Mouse (Mus musculus): Measurements from ENCODE around the gene Zfp423. TPM values are rescaled to one million over a fixed set of nuclear protein-coding genes. Genes with fewer than 3 reads are reported as not detected.

Gene Zfp423
- polyA plus RNA-seq, 1 experiment: not detected

- Histone ChIP-seq H3K4me1 (ENCODE audit: control insufficient read depth, insufficient read depth, low read length) (peaks cover 28% of the 10 kb centered on the region), H3K27ac (ENCODE audit: insufficient read depth, low read depth, low read length) (peak overlapping the region; percentile 42; the same call in 1 of the 2 replicates), H3K4me3 (ENCODE audit: insufficient read depth, low read depth, low read length) (0 out of 2 replicates have a peak overlapping the region, but pooled peaks have one; percentile 6)
- no peak for TF ChIP-seq POLR2A (IDR thresholded peaks at IDR 0.05; ENCODE audit: insufficient read depth, low read depth, low read length)
- 17% methylated on average over 20 of the region's 20 CpGs for WGBS
Measured at GRCm38 (mm10) chr8:87938351-87939232, 20.8 kb downstream of the Zfp423 start.

GRCm38 (mm10) chr8:87937211-87937610 lies 22.2 kb downstream of the Zfp423 start:
- TF ChIP-seq CTCF (IDR thresholded peaks at IDR 0.05; ENCODE audit: insufficient read depth, low read depth, low read length): no peak
- no peak for TF ChIP-seq POLR2A (IDR thresholded peaks at IDR 0.05; ENCODE audit: insufficient read depth, low read depth, low read length)
- Histone ChIP-seq H3K27ac (ENCODE audit: insufficient read depth, low read depth, low read length) (no peak overlapping the region), H3K4me1 (ENCODE audit: control insufficient read depth, insufficient read depth, low read length) (peaks cover 30% of the 10 kb centered on the region), H3K4me3 (ENCODE audit: insufficient read depth, low read depth, low read length) (no peak overlapping the region)
- WGBS: 81% methylated on average over 3 of the region's 3 CpGs

- 94% methylated on average over 6 of the region's 6 CpGs for WGBS
- TF ChIP-seq CTCF (IDR thresholded peaks at IDR 0.05; ENCODE audit: insufficient read depth, low read depth, low read length) (no peak), POLR2A (IDR thresholded peaks at IDR 0.05; ENCODE audit: insufficient read depth, low read depth, low read length) (no peak)
- Histone ChIP-seq H3K4me1 (ENCODE audit: control insufficient read depth, insufficient read depth, low read length) (peaks cover 29% of the 10 kb centered on the region), H3K4me3 (ENCODE audit: insufficient read depth, low read depth, low read length) (no peak overlapping the region), H3K27ac (ENCODE audit: insufficient read depth, low read depth, low read length) (no peak overlapping the region)
Measured at GRCm38 (mm10) chr8:87935088-87935680, 24.2 kb downstream of the Zfp423 start.

GRCm38 (mm10) chr8:87934175-87934574 lies 25.2 kb downstream of the Zfp423 start:
- no peak overlapping the region for H3K4me3 ChIP-seq (ENCODE audit: insufficient read depth, low read depth, low read length)
- no peak overlapping the region for H3K27ac ChIP-seq (ENCODE audit: insufficient read depth, low read depth, low read length)
- TF ChIP-seq CTCF (IDR thresholded peaks at IDR 0.05; ENCODE audit: insufficient read depth, low read depth, low read length) (no peak), POLR2A (IDR thresholded peaks at IDR 0.05; ENCODE audit: insufficient read depth, low read depth, low read length) (no peak)
- peaks cover 23% of the 10 kb centered on the region for H3K4me1 ChIP-seq (ENCODE audit: control insufficient read depth, insufficient read depth, low read length)
- WGBS: 77% methylated on average over 13 of the region's 13 CpGs

GRCm38 (mm10) chr8:87933752-87934151 lies 25.6 kb downstream of the Zfp423 start:
- TF ChIP-seq POLR2A (IDR thresholded peaks at IDR 0.05; ENCODE audit: insufficient read depth, low read depth, low read length) (no peak), CTCF (IDR thresholded peaks at IDR 0.05; ENCODE audit: insufficient read depth, low read depth, low read length) (no peak)
- Histone ChIP-seq H3K27ac (ENCODE audit: insufficient read depth, low read depth, low read length) (no peak overlapping the region), H3K4me1 (ENCODE audit: control insufficient read depth, insufficient read depth, low read length) (peaks cover 18% of the 10 kb centered on the region), H3K4me3 (ENCODE audit: insufficient read depth, low read depth, low read length) (no peak overlapping the region)
- 80% methylated on average over 8 of the region's 8 CpGs for WGBS

- Histone ChIP-seq H3K4me1 (ENCODE audit: control insufficient read depth, insufficient read depth, low read length) (peaks cover 17% of the 10 kb centered on the region), H3K27ac (ENCODE audit: insufficient read depth, low read depth, low read length) (no peak overlapping the region), H3K4me3 (ENCODE audit: insufficient read depth, low read depth, low read length) (no peak overlapping the region)
- WGBS: 62% methylated on average over 2 of the region's 2 CpGs
- TF ChIP-seq CTCF (IDR thresholded peaks at IDR 0.05; ENCODE audit: insufficient read depth, low read depth, low read length) (no peak), POLR2A (IDR thresholded peaks at IDR 0.05; ENCODE audit: insufficient read depth, low read depth, low read length) (no peak)
Measured at GRCm38 (mm10) chr8:87928857-87929256, 30.5 kb downstream of the Zfp423 start.

- 81% methylated on average over 10 of the region's 10 CpGs for WGBS
Measured at GRCm38 (mm10) chr8:87927034-87927830, 32.2 kb downstream of the Zfp423 start.

GRCm38 (mm10) chr8:87926098-87926890 lies 33.1 kb downstream of the Zfp423 start:
- H3K27ac ChIP-seq (ENCODE audit: insufficient read depth, low read depth, low read length): no peak overlapping the region; the same call in 1 of the 2 replicates
- no peak overlapping the region for H3K4me3 ChIP-seq (ENCODE audit: insufficient read depth, low read depth, low read length)
- WGBS: 74% methylated on average over 7 of the region's 7 CpGs
- H3K4me1 ChIP-seq (ENCODE audit: control insufficient read depth, insufficient read depth, low read length): peaks cover 9% of the 10 kb centered on the region; the same call in 1 of the 2 replicates
- TF ChIP-seq CTCF (IDR thresholded peaks at IDR 0.05; ENCODE audit: insufficient read depth, low read depth, low read length) (no peak), POLR2A (IDR thresholded peaks at IDR 0.05; ENCODE audit: insufficient read depth, low read depth, low read length) (no peak)

More at GRCm38 (mm10) chr8:87927034-87927830, 32.2 kb downstream of the Zfp423 start:
- TF ChIP-seq CTCF (IDR thresholded peaks at IDR 0.05; ENCODE audit: insufficient read depth, low read depth, low read length) (no peak), POLR2A (IDR thresholded peaks at IDR 0.05; ENCODE audit: insufficient read depth, low read depth, low read length) (no peak)
- no peak overlapping the region for H3K4me3 ChIP-seq (ENCODE audit: insufficient read depth, low read depth, low read length)
- no peak overlapping the region for H3K27ac ChIP-seq (ENCODE audit: insufficient read depth, low read depth, low read length)
- H3K4me1 ChIP-seq (ENCODE audit: control insufficient read depth, insufficient read depth, low read length): peaks cover 12% of the 10 kb centered on the region
